Mouse (Mus musculus) skeletal muscle tissue, adult 2 months (tissue): ENCODE data around the gene Glp2r.

Source experiments
- DNase-seq: peaks from one replicate; pipeline ENCODE4 v3.0.0-alpha.2; 2012; ENCODE audit warnings: low read depth, low spot score

Gene Glp2r

GRCm38 (mm10) chr11:67771053-67771452 lies at the start of gene Glp2r:
TSS of gene Glp2r (minus strand) at chr11:67771153.
- no peak for DNase-seq

- DNase-seq, result no peak
Measured at GRCm38 (mm10) chr11:67820221-67820620, 49.3 kb upstream of the Glp2r start.

- DNase-seq, result no peak
Measured at GRCm38 (mm10) chr11:67819604-67820003, 48.7 kb upstream of the Glp2r start.

- DNase-seq, result no peak
Measured at GRCm38 (mm10) chr11:67811535-67811934, 40.6 kb upstream of the Glp2r start.

GRCm38 (mm10) chr11:67808051-67808450 lies 37.1 kb upstream of the Glp2r start:
- DNase-seq, result no peak

- DNase-seq, result no peak
Measured at GRCm38 (mm10) chr11:67806832-67807597, 36.1 kb upstream of the Glp2r start.

- no peak for DNase-seq
Measured at GRCm38 (mm10) chr11:67805538-67805937, 34.6 kb upstream of the Glp2r start.

- no peak for DNase-seq
Measured at GRCm38 (mm10) chr11:67801169-67801568, 30.2 kb upstream of the Glp2r start.

GRCm38 (mm10) chr11:67800130-67800723 lies 29.3 kb upstream of the Glp2r start:
- DNase-seq, result no peak

GRCm38 (mm10) chr11:67797931-67798330 lies 27.0 kb upstream of the Glp2r start, which contains the start of gene Dhrs7c:
TSS of gene Dhrs7c (plus strand) at chr11:67798187.
- DNase-seq, result peak; percentile 80

GRCm38 (mm10) chr11:67790182-67790581 lies 19.2 kb upstream of the Glp2r start:
- peak; percentile 35 for DNase-seq

- no peak for DNase-seq
Measured at GRCm38 (mm10) chr11:67774379-67774778, 3.4 kb upstream of the Glp2r start, which contains the start of gene Gsg1l2. TSS of gene Gsg1l2 (plus strand) at chr11:67774608.

- peak; percentile 32 for DNase-seq
Measured at GRCm38 (mm10) chr11:67772577-67772976, 1.6 kb upstream of the Glp2r start.

GRCm38 (mm10) chr11:67771691-67772090 lies 738 bp upstream of the Glp2r start:
- no peak for DNase-seq

GRCm38 (mm10) chr11:67757373-67758167 lies 13.4 kb downstream of the Glp2r start:
- DNase-seq, result peak; percentile 26

- DNase-seq, result no peak
Measured at GRCm38 (mm10) chr11:67756287-67756686, 14.7 kb downstream of the Glp2r start.

- no peak for DNase-seq
Measured at GRCm38 (mm10) chr11:67741569-67741968, 29.4 kb downstream of the Glp2r start.

- no peak for DNase-seq
Measured at GRCm38 (mm10) chr11:67738846-67739490, 32.0 kb downstream of the Glp2r start.

- DNase-seq, result no peak
Measured at GRCm38 (mm10) chr11:67738345-67738744, 32.6 kb downstream of the Glp2r start.

- no peak for DNase-seq
Measured at GRCm38 (mm10) chr11:67734597-67734996, 36.4 kb downstream of the Glp2r start.

- DNase-seq, result no peak
Measured at GRCm38 (mm10) chr11:67733726-67734125, 37.2 kb downstream of the Glp2r start.

GRCm38 (mm10) chr11:67731056-67731455 lies 39.9 kb downstream of the Glp2r start:
- DNase-seq, result peak; percentile 27
